Mouse (Mus musculus) MEL (cell line): Measurements from ENCODE around the gene Foxd1. TPM values are rescaled to one million over a fixed set of nuclear protein-coding genes. Genes with fewer than 3 reads are reported as not detected.

ENCODE experiments used
- DNase-seq: peaks from one replicate; pipeline ENCODE4 v3.0.0; 2011; ENCODE audit warnings: low read depth, low spot score
- H3K27ac ChIP-seq: 2 replicates; pipeline ENCODE4 v1.5.1; 2012; ENCODE audit warnings: low read depth, mild to moderate bottlenecking, control low read depth, low read length, moderate library complexity; ENCODE audit not compliant: control insufficient read depth
- H3K27me3 ChIP-seq, 2 experiments: fragments of 150-350 bp in 1 of 2; sonication (generic) in 1 of 2; 2 replicates each; pipeline ENCODE4 v1.6.1; 2012; ENCODE audit warnings: low read length in 2 of 2, mild to moderate bottlenecking in 2 of 2, improper control_type of control experiment in 1 of 2, moderate library complexity in 1 of 2; ENCODE audit not compliant: insufficient read depth in 2 of 2, control insufficient read depth in 1 of 2
- H3K36me3 ChIP-seq, 2 experiments: 2 replicates each; pipeline ENCODE4 v1.6.1; 2012 to 2014; ENCODE audit warnings: low read length in 2 of 2, improper control_type of control experiment in 1 of 2, inconsistent platforms in 1 of 2, mild to moderate bottlenecking in 1 of 2; ENCODE audit not compliant: insufficient read depth in 2 of 2, control insufficient read depth in 1 of 2
- H3K4me1 ChIP-seq, 2 experiments: fragments of 150-350 bp in 1 of 2; sonication (generic) in 1 of 2; 2 replicates each; pipeline ENCODE4 v1.6.1; 2012; ENCODE audit warnings: low read length in 2 of 2, improper control_type of control experiment in 1 of 2, mild to moderate bottlenecking in 1 of 2; ENCODE audit not compliant: insufficient read depth in 2 of 2, control insufficient read depth in 1 of 2
- H3K4me3 ChIP-seq, 2 experiments: fragments of 150-350 bp in 1 of 2; sonication (generic) in 1 of 2; 2 replicates each; pipeline ENCODE4 v1.5.1; 2012; ENCODE audit warnings: low read depth in 2 of 2, low read length in 2 of 2, mild to moderate bottlenecking in 2 of 2, moderate library complexity in 2 of 2, control low read depth in 1 of 2, improper control_type of control experiment in 1 of 2; ENCODE audit not compliant: control insufficient read depth in 1 of 2, insufficient read depth in 1 of 2
- H3K79me2 ChIP-seq: 2 replicates; pipeline ENCODE4 v1.6.1; 2012; ENCODE audit warnings: mild to moderate bottlenecking, low read length, moderate library complexity; ENCODE audit not compliant: control insufficient read depth, poor library complexity, insufficient read depth
- H3K9ac ChIP-seq: 2 replicates; pipeline ENCODE4 v1.6.1; 2012; ENCODE audit warnings: low read depth, mild to moderate bottlenecking, control low read depth, low read length, moderate library complexity; ENCODE audit not compliant: control insufficient read depth, poor library complexity, severe bottlenecking
- H3K9me3 ChIP-seq: fragments of 150-350 bp; sonication (generic); replicated peaks from 2 replicates; pipeline ENCODE4 v1.6.1; 2012; ENCODE audit warnings: mild to moderate bottlenecking, low read length, improper control_type of control experiment, moderate library complexity; ENCODE audit not compliant: insufficient read depth
- BHLHE40 ChIP-seq: IDR thresholded peaks from 2 replicates; pipeline ENCODE4 v1.6.1; 2012; ENCODE audit warnings: low read depth, mild to moderate bottlenecking, inconsistent platforms, low read length, improper control_type of control experiment, borderline replicate concordance
- CHD2 ChIP-seq: IDR thresholded peaks from 2 replicates; pipeline ENCODE4 v1.6.1; 2011; ENCODE audit warnings: low read length, improper control_type of control experiment
- HCFC1 ChIP-seq: IDR thresholded peaks from 2 replicates; pipeline ENCODE4 v1.6.1; 2012; ENCODE audit warnings: low read depth, mild to moderate bottlenecking, inconsistent platforms, low read length, improper control_type of control experiment, moderate library complexity
- JUND ChIP-seq: IDR thresholded peaks from 2 replicates; pipeline ENCODE4 v1.6.1; 2011; ENCODE audit warnings: low read depth, mild to moderate bottlenecking, improper control_type of control experiment, low read length
- KAT2A ChIP-seq: conservative IDR thresholded peaks from 2 replicates; pipeline ENCODE4 v1.6.1; 2012; ENCODE audit warnings: low read depth, low read length, improper control_type of control experiment, inconsistent platforms
- MAX ChIP-seq: IDR thresholded peaks from 2 replicates; pipeline ENCODE4 v1.6.1; 2011; ENCODE audit warnings: low read length, improper control_type of control experiment
- MAZ ChIP-seq: IDR thresholded peaks from 2 replicates; pipeline ENCODE4 v1.6.1; 2012; ENCODE audit warnings: low read depth, mild to moderate bottlenecking, inconsistent platforms, low read length, improper control_type of control experiment
- MXI1 ChIP-seq: IDR thresholded peaks from 2 replicates; pipeline ENCODE4 v1.6.1; 2011; ENCODE audit warnings: mild to moderate bottlenecking, low read depth, low read length, improper control_type of control experiment
- NELFE ChIP-seq: IDR thresholded peaks from 2 replicates; pipeline ENCODE4 v1.6.1; 2011; ENCODE audit warnings: low read depth, low read length, improper control_type of control experiment
- POLR2AphosphoS5 ChIP-seq: IDR thresholded peaks from 2 replicates; pipeline ENCODE4 v1.6.1; 2012; ENCODE audit warnings: low read depth, borderline replicate concordance, mild to moderate bottlenecking, inconsistent platforms, low read length, moderate library complexity, mixed read lengths
- RCOR1 ChIP-seq: IDR thresholded peaks from 2 replicates; pipeline ENCODE4 v1.6.1; 2012; ENCODE audit warnings: low read depth, mild to moderate bottlenecking, inconsistent platforms, low read length, improper control_type of control experiment
- SMC3 ChIP-seq: IDR thresholded peaks from 2 replicates; pipeline ENCODE4 v1.6.1; 2011; ENCODE audit warnings: low read depth, low read length, improper control_type of control experiment
- TAL1 ChIP-seq: IDR thresholded peaks from 2 replicates; pipeline ENCODE4 v1.6.1; 2012; ENCODE audit warnings: mild to moderate bottlenecking, inconsistent platforms, low read length, moderate library complexity, mixed read lengths
- UBTF ChIP-seq: IDR thresholded peaks from 2 replicates; pipeline ENCODE4 v1.6.1; 2012; ENCODE audit warnings: low read depth, mild to moderate bottlenecking, inconsistent platforms, low read length, improper control_type of control experiment, moderate library complexity, borderline replicate concordance; ENCODE audit not compliant: insufficient read depth
- ZKSCAN1 ChIP-seq: IDR thresholded peaks from 2 replicates; pipeline ENCODE4 v1.6.1; 2012; ENCODE audit warnings: low read depth, mild to moderate bottlenecking, inconsistent platforms, low read length, improper control_type of control experiment, moderate library complexity
- polyA plus RNA-seq, 2 experiments: library from polyadenylated mRNA; stranded (reverse) in 1 of 2; unstranded in 1 of 2; fragments of >175 nt in 1 of 2; fragments of >200 nt in 1 of 2; gene quantifications; 2 replicates each; pipeline versions ENCODE4 v1.2.1 to v1.2.4; 2012; ENCODE audit warnings: low replicate concordance in 2 of 2, low read depth in 1 of 2; ENCODE audit not compliant: insufficient read length in 2 of 2, insufficient read depth in 1 of 2, missing spikeins in 1 of 2
- total RNA-seq: library from RNA; depleted of rRNA; stranded (reverse); fragments of 300-350 nt; gene quantifications from 2 replicates; pipeline ENCODE4 v1.2.3, GENCODE M21; 2012

Foxd1 gene
- total and polyA plus RNA-seq, 3 experiments, result not detected

GRCm38 (mm10) chr13:98389092-98389491 is 35.0 kb downstream of the Foxd1 start:
- Histone ChIP-seq H3K27me3 (no peaks in the 10 kb centered on the region), H3K27ac (no peak overlapping the region), H3K9ac (no peak overlapping the region), H3K4me3 (no peak overlapping the region), H3K4me1 (no peaks in the 10 kb centered on the region), H3K9me3 (no peaks in the 10 kb centered on the region), H3K36me3 (no peaks in the 10 kb centered on the region), H3K79me2 (no peaks in the 10 kb centered on the region)
- no peak for TF ChIP-seq CHD2
- DNase-seq, result no peak

GRCm38 (mm10) chr13:98390363-98390762 is 36.3 kb downstream of the Foxd1 start:
- Histone ChIP-seq H3K4me1 (no peaks in the 10 kb centered on the region), H3K9ac (no peak overlapping the region), H3K79me2 (no peaks in the 10 kb centered on the region), H3K27me3 (no peaks in the 10 kb centered on the region), H3K27ac (no peak overlapping the region), H3K36me3 (no peaks in the 10 kb centered on the region)
- DNase-seq, result no peak
- TF ChIP-seq JUND, result no peak
- TF ChIP-seq POLR2AphosphoS5, result no peak
- TF ChIP-seq TAL1, result no peak
- no peak for TF ChIP-seq HCFC1
- TF ChIP-seq SMC3, result no peak
- no peak for TF ChIP-seq BHLHE40
- TF ChIP-seq KAT2A, result no peak
- TF ChIP-seq NELFE, result no peak
- no peak for TF ChIP-seq RCOR1
- TF ChIP-seq UBTF, result no peak
- TF ChIP-seq MAX, result no peak
- TF ChIP-seq MAZ, result no peak
- no peak for TF ChIP-seq MXI1
- no peak for TF ChIP-seq ZKSCAN1
- TF ChIP-seq, all 39 proteins: peak for 0
- Histone ChIP-seq H3K4me3 (no peak overlapping the region), H3K9me3 (no peaks in the 10 kb centered on the region)
